Mouse (Mus musculus): ENCODE measurements around the gene Lsm11. TPM values are rescaled to one million over a fixed set of nuclear protein-coding genes. Genes with fewer than 3 reads are reported as not detected.
A peak's percentile ranks its signal among the peaks of the same experiment; 100 is the strongest.

Lsm11 gene
- total RNA-seq (2014; rRNA removed) (0.65 and 1.1 TPM in 2 replicates), polyA plus RNA-seq (2012; rRNA removed) (1.3 and 1.4 TPM in 2 replicates)

DNA sequence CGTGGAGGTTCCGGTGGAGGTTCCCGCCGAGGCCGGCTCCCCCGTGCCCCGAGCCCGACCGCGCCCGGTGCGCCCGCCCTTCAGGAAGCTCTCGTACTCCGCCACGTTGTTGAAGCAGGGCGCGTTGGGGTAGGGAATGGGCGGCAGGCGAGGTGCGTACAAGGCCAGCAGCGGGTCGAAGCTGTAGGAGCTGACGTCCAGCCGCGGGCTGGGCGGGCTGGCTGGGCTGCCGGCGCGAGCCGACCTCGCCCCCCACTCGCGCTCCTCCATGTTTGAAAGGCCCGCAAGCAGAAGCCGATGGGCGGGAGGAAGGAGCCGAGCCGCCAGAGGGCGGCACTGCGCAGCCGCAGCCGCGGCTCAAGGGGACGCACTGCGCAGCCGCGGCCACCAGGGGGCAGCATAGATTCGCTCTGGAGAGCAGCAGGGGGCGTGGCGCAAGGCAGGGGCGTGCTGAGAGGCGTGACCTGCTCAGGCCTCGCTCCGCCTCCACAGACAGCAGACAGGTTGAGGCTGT lies at the start of gene Lsm11:
TSS of gene Lsm11 (minus strand) at position 293 of the 514 bp plus-strand sequence.
- Histone ChIP-seq H3K4me3 (ENCODE audit: insufficient read depth, low read depth, low read length) (peak within 1 kb of the TSS; percentile 93), H3K4me1 (ENCODE audit: control insufficient read depth, insufficient read depth, low read length) (peaks cover 8% of the 10 kb centered on the region), H3K9ac (ENCODE audit: low read depth, low read length) (peak within 1 kb of the TSS; percentile 90), H3K79me2 (ENCODE audit: control insufficient read depth, insufficient read depth, low read length) (no peaks in the 10 kb centered on the region), H3K27me3 (ENCODE audit: control insufficient read depth, insufficient read depth, low read length) (no peaks in the 10 kb centered on the region), H3K36me3 (ENCODE audit: control insufficient read depth, insufficient read depth, low read length) (peaks cover under 1% of the 10 kb centered on the region; the same call in 1 of the 2 replicates), H3K27ac (replicated peaks; ENCODE audit: insufficient read depth, low read depth, low read length) (no peak within 1 kb of the TSS)
- 1% methylated on average over 55 of the region's 55 CpGs for WGBS
- TF ChIP-seq CTCF (IDR thresholded peaks at IDR 0.05; ENCODE audit: low read depth, low read length) (peak; percentile 99), POLR2A (IDR thresholded peaks at IDR 0.05; ENCODE audit: extremely low read depth, insufficient read depth, low read length) (no peak)
- DNase-seq (ENCODE audit: extremely low read depth, low read depth, low spot score) = peak; percentile 80

DNA sequence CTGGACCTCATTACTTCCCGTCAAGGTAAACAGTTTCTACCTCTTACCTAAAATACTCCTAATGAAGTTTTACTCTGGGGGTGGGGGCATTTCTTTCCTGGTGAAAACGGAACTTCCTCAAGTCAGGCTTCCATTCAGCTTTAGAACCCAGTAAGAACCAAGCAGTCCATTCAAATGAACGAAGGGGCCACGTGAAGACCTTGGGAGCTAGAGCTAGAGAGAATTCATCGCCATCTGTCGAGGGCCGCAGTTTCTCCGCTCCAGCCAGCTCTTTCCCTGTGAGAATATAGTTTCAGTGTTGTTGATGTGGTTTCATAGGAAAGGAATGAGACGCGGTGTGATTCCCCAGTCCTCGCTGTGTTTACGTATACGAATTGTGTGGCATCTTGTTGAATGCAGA lies 47.4 kb upstream of the Lsm11 start:
- 51% methylated on average over 13 of the region's 13 CpGs for WGBS
- H3K4me3 ChIP-seq (ENCODE audit: insufficient read depth, low read depth, low read length) = no peak overlapping the region
- TF ChIP-seq POLR2A (IDR thresholded peaks at IDR 0.05; ENCODE audit: extremely low read depth, insufficient read depth, low read length) (no peak), CTCF (IDR thresholded peaks at IDR 0.05; ENCODE audit: low read depth, low read length) (no peak)

DNA sequence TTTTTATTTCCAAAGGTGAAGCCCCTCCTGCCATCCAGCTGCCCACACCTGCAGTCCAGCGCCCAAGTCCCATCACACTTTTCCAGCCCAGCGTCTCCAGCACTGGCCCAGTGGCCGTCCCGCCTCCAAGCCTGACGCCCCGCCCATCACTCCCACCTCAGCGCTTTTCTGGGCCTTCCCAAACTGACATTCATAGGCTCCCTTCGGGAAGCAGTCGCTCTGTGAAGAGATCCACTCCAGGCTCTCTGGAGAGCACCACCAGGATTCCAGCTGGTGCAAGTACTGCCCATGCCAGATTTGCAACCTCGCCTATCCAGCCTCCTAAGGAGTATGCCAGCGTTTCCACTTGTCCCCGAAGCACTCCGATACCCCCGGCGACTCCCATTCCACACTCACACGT lies 46.9 kb upstream of the Lsm11 start:
- Histone ChIP-seq H3K9ac (ENCODE audit: low read depth, low read length) (no peak overlapping the region), H3K36me3 (ENCODE audit: control insufficient read depth, insufficient read depth, low read length) (no peaks in the 10 kb centered on the region), H3K4me1 (ENCODE audit: control insufficient read depth, insufficient read depth, low read length) (no peaks in the 10 kb centered on the region), H3K27ac (replicated peaks; ENCODE audit: insufficient read depth, low read depth, low read length) (no peak overlapping the region), H3K79me2 (ENCODE audit: control insufficient read depth, insufficient read depth, low read length) (no peaks in the 10 kb centered on the region), H3K27me3 (ENCODE audit: control insufficient read depth, insufficient read depth, low read length) (no peaks in the 10 kb centered on the region; the same call in 1 of the 2 replicates), H3K4me3 (ENCODE audit: insufficient read depth, low read depth, low read length) (no peak overlapping the region)
- TF ChIP-seq CTCF (IDR thresholded peaks at IDR 0.05; ENCODE audit: low read depth, low read length) (no peak), POLR2A (IDR thresholded peaks at IDR 0.05; ENCODE audit: extremely low read depth, insufficient read depth, low read length) (no peak)
- WGBS = 12% methylated on average over 16 of the region's 16 CpGs
- no peak for DNase-seq (ENCODE audit: extremely low read depth, low read depth, low spot score)

More for the DNA sequence above, 47.4 kb upstream of the Lsm11 start:
- Histone ChIP-seq H3K79me2 (ENCODE audit: control insufficient read depth, insufficient read depth, low read length) (no peaks in the 10 kb centered on the region), H3K36me3 (ENCODE audit: control insufficient read depth, insufficient read depth, low read length) (no peaks in the 10 kb centered on the region), H3K27me3 (ENCODE audit: control insufficient read depth, insufficient read depth, low read length) (no peaks in the 10 kb centered on the region; the same call in 1 of the 2 replicates), H3K27ac (replicated peaks; ENCODE audit: insufficient read depth, low read depth, low read length) (no peak overlapping the region), H3K9ac (ENCODE audit: low read depth, low read length) (no peak overlapping the region), H3K4me1 (ENCODE audit: control insufficient read depth, insufficient read depth, low read length) (no peaks in the 10 kb centered on the region)
- no peak for DNase-seq (ENCODE audit: extremely low read depth, low read depth, low spot score)

DNA sequence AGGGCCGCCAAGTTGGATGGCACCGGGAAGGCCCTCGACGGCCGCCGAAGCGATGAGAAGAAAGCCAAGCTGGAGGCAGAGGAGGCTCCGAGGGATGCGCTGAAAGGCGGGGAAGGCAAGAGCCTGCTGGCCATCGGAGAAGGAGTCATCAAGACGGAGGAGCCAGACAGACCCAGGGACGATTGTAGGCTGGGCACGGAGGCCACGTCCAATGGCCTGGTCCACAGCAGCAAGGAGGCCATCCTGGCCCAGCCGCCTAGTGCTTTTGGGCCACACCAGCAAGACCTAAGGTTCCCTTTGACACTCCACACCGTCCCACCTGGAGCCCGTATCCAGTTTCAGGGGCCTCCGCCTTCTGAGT lies 36.1 kb upstream of the Lsm11 start:
- H3K4me3 ChIP-seq (ENCODE audit: insufficient read depth, low read depth, low read length) = peak overlapping the region; percentile 71; the same call in 1 of the 2 replicates
- WGBS = 48% methylated on average over 19 of the region's 19 CpGs
- no peaks in the 10 kb centered on the region; the same call in 1 of the 2 replicates for H3K27me3 ChIP-seq (ENCODE audit: control insufficient read depth, insufficient read depth, low read length)
- no peak for DNase-seq (ENCODE audit: extremely low read depth, low read depth, low spot score)
- H3K27ac ChIP-seq (replicated peaks; ENCODE audit: insufficient read depth, low read depth, low read length) = no peak overlapping the region
- H3K79me2 ChIP-seq (ENCODE audit: control insufficient read depth, insufficient read depth, low read length) = no peaks in the 10 kb centered on the region
- no peaks in the 10 kb centered on the region for H3K36me3 ChIP-seq (ENCODE audit: control insufficient read depth, insufficient read depth, low read length)
- no peaks in the 10 kb centered on the region for H3K4me1 ChIP-seq (ENCODE audit: control insufficient read depth, insufficient read depth, low read length)
- peak overlapping the region; percentile 89 for H3K9ac ChIP-seq (ENCODE audit: low read depth, low read length)
- TF ChIP-seq CTCF (IDR thresholded peaks at IDR 0.05; ENCODE audit: low read depth, low read length) = no peak
- TF ChIP-seq POLR2A (IDR thresholded peaks at IDR 0.05; ENCODE audit: extremely low read depth, insufficient read depth, low read length) = no peak

DNA sequence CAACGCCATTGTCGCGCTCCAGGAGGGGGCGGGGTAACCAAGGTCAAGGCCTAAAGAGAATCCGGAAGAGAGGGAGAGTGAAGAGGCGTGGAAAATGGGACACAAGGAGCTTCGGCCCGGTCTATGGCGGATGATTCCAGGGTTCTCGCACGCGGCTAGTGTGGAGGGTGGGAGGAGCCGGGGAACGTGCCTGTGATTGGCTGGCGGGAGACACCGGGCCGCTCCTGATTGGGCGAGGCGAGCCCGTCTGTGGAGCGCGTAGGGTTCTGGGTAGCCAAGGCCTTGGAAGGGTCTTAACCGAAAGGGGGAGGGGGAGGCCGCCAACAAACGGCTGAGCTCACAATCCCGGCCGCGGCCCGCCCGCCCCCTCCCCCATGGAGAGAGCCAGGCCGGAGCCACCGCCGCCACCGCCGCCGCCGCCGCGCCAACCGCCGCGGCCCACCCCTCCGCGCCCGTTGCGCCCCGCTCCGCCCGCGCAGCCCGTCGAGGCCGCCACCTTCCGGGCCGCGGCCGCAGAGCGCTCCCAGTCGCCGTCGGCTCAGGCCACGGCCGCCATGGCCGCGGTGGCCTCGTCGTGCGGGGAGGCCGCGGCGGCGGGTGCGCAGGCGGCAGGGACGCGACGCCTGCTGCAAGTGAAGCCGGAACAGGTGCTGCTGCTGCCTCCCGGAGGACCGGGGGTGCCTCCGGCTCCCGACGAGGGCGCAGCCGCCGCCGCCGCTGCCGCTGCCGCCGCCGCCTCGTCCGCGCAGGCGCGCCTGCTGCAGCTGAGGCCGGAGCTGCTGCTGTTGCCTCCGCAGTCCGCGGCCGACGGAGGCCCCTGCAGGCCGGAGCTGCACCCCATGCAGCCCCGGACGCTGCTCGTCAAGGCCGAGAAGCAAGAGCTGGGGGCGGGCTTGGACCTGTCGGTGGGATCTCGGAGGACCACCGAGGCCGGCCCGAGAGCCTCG lies 35.5 kb upstream of the Lsm11 start, which contains the start of gene Sox30:
TSS of gene Sox30 (plus strand) at position 365 of the 947 bp plus-strand sequence.
- H3K4me3 ChIP-seq (ENCODE audit: insufficient read depth, low read depth, low read length) = peak within 1 kb of the TSS; percentile 71
- no peaks in the 10 kb centered on the region for H3K36me3 ChIP-seq (ENCODE audit: control insufficient read depth, insufficient read depth, low read length)
- no peaks in the 10 kb centered on the region; the same call in 1 of the 2 replicates for H3K27me3 ChIP-seq (ENCODE audit: control insufficient read depth, insufficient read depth, low read length)
- TF ChIP-seq POLR2A (IDR thresholded peaks at IDR 0.05; ENCODE audit: extremely low read depth, insufficient read depth, low read length) (no peak), CTCF (IDR thresholded peaks at IDR 0.05; ENCODE audit: low read depth, low read length) (no peak)
- WGBS = 17% methylated on average over 78 of the region's 115 CpGs
- peak within 1 kb of the TSS; percentile 89 for H3K9ac ChIP-seq (ENCODE audit: low read depth, low read length)
- no peaks in the 10 kb centered on the region for H3K4me1 ChIP-seq (ENCODE audit: control insufficient read depth, insufficient read depth, low read length)
- H3K27ac ChIP-seq (replicated peaks; ENCODE audit: insufficient read depth, low read depth, low read length) = no peak within 1 kb of the TSS
- peak; percentile 2 for DNase-seq (ENCODE audit: extremely low read depth, low read depth, low spot score)
- H3K79me2 ChIP-seq (ENCODE audit: control insufficient read depth, insufficient read depth, low read length) = no peaks in the 10 kb centered on the region

Data from liver, adult 2 months (tissue).